Mouse (Mus musculus) layer of hippocampus, adult 2 months (tissue): ENCODE measurements around the gene Usp44. TPM values are rescaled to one million over a fixed set of nuclear protein-coding genes. Genes with fewer than 3 reads are reported as not detected.

Experiments
- DNase-seq, 2 experiments: peaks; one replicate each; pipeline ENCODE4 v3.0.0; 2022; ENCODE audit warnings: low spot score in 2 of 2
- H3K27ac ChIP-seq: fragments of 200-600 bp; 2 replicates; pipeline ENCODE4 v1.8.1; 2022
- H3K4me3 ChIP-seq: fragments of 200-600 bp; 2 replicates; pipeline ENCODE4 v1.8.1; 2022; ENCODE audit warnings: mild to moderate bottlenecking
- CTCF ChIP-seq: fragments of 200-600 bp; conservative IDR thresholded peaks from 2 replicates; pipeline ENCODE4 v1.8.1; 2022; ENCODE audit warnings: antibody characterized with exemption, mild to moderate bottlenecking, moderate library complexity
- total RNA-seq, 2 experiments: library from RNA; stranded (reverse); gene quantifications; 2 replicates each; pipeline ENCODE4 v1.2.3; 2021

Gene Usp44
- total RNA-seq, 2 experiments from 2014 or later: not detected

DNA sequence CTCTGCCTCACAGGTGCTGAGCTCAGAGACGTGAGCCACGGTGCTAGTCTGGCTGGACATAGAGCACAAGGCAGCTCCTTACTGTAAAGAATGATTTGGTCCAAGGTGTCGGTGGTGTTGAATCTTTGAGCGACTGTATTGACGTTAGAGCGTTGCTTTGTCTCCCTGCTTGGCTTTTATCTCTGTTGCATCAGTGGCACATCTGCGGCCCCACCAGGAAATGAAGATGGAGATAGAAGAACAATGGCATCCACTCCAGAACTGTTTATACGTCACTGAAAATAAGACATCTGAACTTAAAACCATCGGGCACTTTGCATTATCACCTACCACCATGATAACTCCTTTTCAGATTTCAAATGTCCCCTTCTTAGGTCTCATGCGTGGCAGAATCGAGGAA, 68.6 kb downstream of the Usp44 start:
- no peak for TF ChIP-seq CTCF
- no peak overlapping the region for H3K4me3 ChIP-seq
- H3K27ac ChIP-seq: no peak overlapping the region
- no peak for DNase-seq

DNA sequence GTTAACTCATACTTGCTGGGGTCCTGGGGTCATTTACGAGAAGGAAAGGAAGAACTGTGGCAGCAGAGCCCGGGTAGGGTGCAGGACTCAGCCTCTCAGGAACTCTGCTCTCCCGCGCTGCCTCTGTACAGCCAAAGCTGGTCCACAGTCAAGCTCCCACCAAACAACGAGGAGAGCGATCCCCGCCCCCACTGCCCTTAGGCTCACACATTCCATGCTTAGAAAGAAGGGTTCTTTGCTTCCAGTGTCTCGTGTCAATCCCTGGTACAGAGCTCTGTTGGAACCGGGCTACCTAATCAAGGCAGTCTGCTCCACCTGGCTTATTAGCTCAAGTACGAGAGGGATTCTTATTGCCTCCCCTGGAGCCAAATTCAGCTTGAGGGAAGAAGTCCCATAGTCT, 76.0 kb downstream of the Usp44 start:
- DNase-seq: no peak
- Histone ChIP-seq H3K4me3 (no peak overlapping the region), H3K27ac (no peak overlapping the region)
- no peak for TF ChIP-seq CTCF

Other genes with a start within 250 kb of the Usp44 start
- 10 to 100 TPM; 11.5 to 12.6 TPM for gene Snrpf, start 241.8 kb upstream of the Usp44 start, total RNA-seq
- 1 to 10 TPM; 5.5 to 7.8 TPM for gene Ntn4, start 190.9 kb upstream of the Usp44 start, total RNA-seq
- 100 to 1,000 TPM; 124 to 136 TPM for gene Metap2, start 65.5 kb downstream of the Usp44 start, total RNA-seq
- gene Vezt, start 204.3 kb downstream of the Usp44 start, total RNA-seq: 10 to 100 TPM; 58.6 to 69.4 TPM
- 10 to 100 TPM; 10.6 to 12.3 TPM for gene Fgd6, start 204.4 kb downstream of the Usp44 start, total RNA-seq